Comparison of ENCODE assay signal across 36 mouse cellular contexts in the genomic region with DNA sequence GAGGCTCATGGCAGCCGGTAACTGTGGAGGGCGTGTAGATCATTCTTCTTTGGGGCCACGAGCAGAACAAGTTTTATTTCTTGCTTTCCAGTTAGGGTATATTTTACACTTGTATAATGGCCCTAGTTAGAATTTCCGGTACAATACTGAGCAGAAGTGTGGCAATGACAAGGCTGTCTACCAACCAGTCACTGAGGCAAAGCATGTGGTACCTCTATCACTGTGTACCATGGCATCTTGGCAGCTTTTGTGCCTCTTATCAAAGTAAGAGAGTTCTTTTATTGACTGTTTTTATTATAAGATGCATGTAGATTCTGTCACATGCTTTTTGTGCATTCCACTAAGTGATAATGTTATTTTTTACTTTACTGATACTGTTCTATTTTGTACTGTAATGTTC. TPM values are rescaled to one million over a fixed set of nuclear protein-coding genes. Genes with fewer than 3 reads are reported as not detected.
"Had no signal": no experiment of that assay in that cellular context is flagged by ENCODE, and none has a peak within 500 bp of the region (broad histone marks: within the 10 kb centered on the region; RNA-seq: fewer than 3 reads in every experiment).

No protein-coding gene starts in this region.

- H3K9ac ChIP-seq: heart, embryonic 12.5 days; heart, embryonic 13.5 days; heart, embryonic 15.5 days; hindbrain, embryonic 12.5 days; hindbrain, embryonic 13.5 days; hindbrain, embryonic 14.5 days; hindbrain, embryonic 15.5 days; intestine, embryonic 15.5 days; kidney, embryonic 15.5 days had no signal

- H3K4me1 ChIP-seq: heart, embryonic 10.5 days; heart, embryonic 12.5 days; heart, embryonic 13.5 days; heart, embryonic 15.5 days; hindbrain, embryonic 10.5 days; hindbrain, embryonic 12.5 days; hindbrain, embryonic 15.5 days; intestine, embryonic 15.5 days; kidney, embryonic 15.5 days had no signal

- DNase-seq: heart, postnatal 10 days; heart, postnatal 14 days; heart, postnatal 36 days; heart, postnatal 4 days; kidney, adult 11 months; kidney, adult 18-20 months; kidney, adult 2 months; kidney, adult 8-10 months; kidney, adult 9 months; kidney, postnatal 10 days; kidney, postnatal 14 days; kidney, postnatal 25 days; kidney, postnatal 36 days; kidney, postnatal 4 days; layer of hippocampus, adult 9-11 months; layer of hippocampus, postnatal 36 days had no signal

- H3K27me3 ChIP-seq: heart, embryonic 12.5 days; heart, embryonic 13.5 days; heart, embryonic 15.5 days; hindbrain, embryonic 12.5 days; hindbrain, embryonic 13.5 days; hindbrain, embryonic 15.5 days; intestine, embryonic 15.5 days; kidney, embryonic 15.5 days had no signal

- H3K4me2 ChIP-seq: heart, embryonic 11.5 days; heart, embryonic 12.5 days; heart, embryonic 13.5 days; heart, embryonic 15.5 days; hindbrain, embryonic 12.5 days; hindbrain, embryonic 13.5 days; hindbrain, embryonic 14.5 days; hindbrain, embryonic 15.5 days; intestine, embryonic 15.5 days; kidney, embryonic 15.5 days had no signal

- ATAC-seq: hindbrain, embryonic 16.5 days; hindbrain, postnatal 0 days; inflammation-experienced regulatory T-cells, adult 6 months; intestine, embryonic 15.5 days; intestine, embryonic 16.5 days; intestine, postnatal 0 days had no signal

- H3K9me3 ChIP-seq: heart, embryonic 10.5 days; heart, embryonic 12.5 days; heart, embryonic 13.5 days; heart, embryonic 15.5 days; hindbrain, embryonic 10.5 days; hindbrain, embryonic 12.5 days; hindbrain, embryonic 13.5 days; hindbrain, embryonic 15.5 days; intestine, embryonic 15.5 days; kidney, embryonic 15.5 days had no signal

- H3K27ac ChIP-seq: heart, embryonic 10.5 days; heart, embryonic 13.5 days; heart, embryonic 15.5 days; hindbrain, embryonic 10.5 days; hindbrain, embryonic 12.5 days; hindbrain, embryonic 13.5 days; hindbrain, embryonic 14.5 days; hindbrain, embryonic 15.5 days; hindbrain, postnatal 0 days; intestine, embryonic 15.5 days; kidney, embryonic 15.5 days; kidney, postnatal 0 days; layer of hippocampus, adult 2 months had no signal

- H3K4me3 ChIP-seq: heart, embryonic 10.5 days; heart, embryonic 12.5 days; heart, embryonic 13.5 days; heart, embryonic 15.5 days; hindbrain, embryonic 10.5 days; hindbrain, embryonic 12.5 days; hindbrain, embryonic 13.5 days; hindbrain, embryonic 15.5 days; intestine, embryonic 15.5 days; kidney, embryonic 15.5 days; layer of hippocampus, adult 2 months had no signal

- H3K36me3 ChIP-seq: heart, embryonic 10.5 days; heart, embryonic 12.5 days; heart, embryonic 13.5 days; heart, embryonic 15.5 days; hindbrain, embryonic 10.5 days; hindbrain, embryonic 12.5 days; hindbrain, embryonic 13.5 days; hindbrain, embryonic 15.5 days; intestine, embryonic 15.5 days; kidney, embryonic 15.5 days had no signal

RNA-seq across cellular contexts. Expression of gene Cubn, which starts 46.5 kb away (rescaled TPM):
- total RNA-seq: hematopoietic stem cell, adult 5-6 weeks had no signal
